In genomic region chr1:175794668-175795067, GRCm38 (mm10) we compare ENCODE assay signal across 31 mouse cellular contexts.
DNase-seq lines count a peak whose midpoint lies in the region; ATAC-seq and TF ChIP-seq lines count a peak whose summit lies in the region.
"Had no signal": no experiment of that assay in that cellular context is flagged by ENCODE, and none has a peak within 500 bp of the region (broad histone marks: within the 10 kb centered on the region; RNA-seq: fewer than 3 reads in every experiment).

No protein-coding gene starts in this region.

- H3K27ac ChIP-seq in heart, adult 2 months = peak overlapping the region; percentile 49
- H3K27ac ChIP-seq in heart, embryonic 11.5 days (ENCODE audit: low read depth, low read length) = no peak overlapping the region
- peak overlapping the region; percentile 45; the same call in 1 of the 2 replicates for H3K27ac ChIP-seq in kidney, adult 2 months (ENCODE audit: insufficient read depth, low read depth, low read length)
- H3K27ac ChIP-seq: embryonic facial prominence, embryonic 13.5 days; forebrain, embryonic 10.5 days; forebrain, embryonic 15.5 days; gastrocnemius, adult 2 months; hindbrain, embryonic 12.5 days; hindbrain, postnatal 0 days; intestine, embryonic 15.5 days; left cerebral cortex, adult 2 months; limb, embryonic 13.5 days; macrophage; midbrain, embryonic 13.5 days; neural tube, embryonic 13.5 days; stomach, postnatal 0 days had no signal

- no peak for TF ChIP-seq POLR2A in heart, adult 2 months (IDR thresholded peaks at IDR 0.05; ENCODE audit: insufficient read depth, low read depth, low read length)
- TF ChIP-seq POLR2A in kidney, adult 2 months (IDR thresholded peaks at IDR 0.05; ENCODE audit: low read depth, low read length) = no peak

- peaks cover 3% of the 10 kb centered on the region; the same call in 1 of the 2 replicates for H3K36me3 ChIP-seq in heart, adult 2 months (ENCODE audit: control insufficient read depth, insufficient read depth, low read length)
- H3K36me3 ChIP-seq in heart, embryonic 11.5 days (ENCODE audit: control insufficient read depth, insufficient read depth, low read length) = no peaks in the 10 kb centered on the region
- H3K36me3 ChIP-seq in kidney, adult 2 months (ENCODE audit: control insufficient read depth, insufficient read depth, low read length) = no peaks in the 10 kb centered on the region
- H3K36me3 ChIP-seq: embryonic facial prominence, embryonic 13.5 days; forebrain, embryonic 10.5 days; forebrain, embryonic 15.5 days; heart, embryonic 12.5 days; hindbrain, embryonic 12.5 days; intestine, embryonic 15.5 days; limb, embryonic 13.5 days; midbrain, embryonic 13.5 days; neural tube, embryonic 13.5 days had no signal

- H3K79me2 ChIP-seq in heart, adult 2 months (replicated peaks; ENCODE audit: control insufficient read depth, insufficient read depth, low read length) = no peaks in the 10 kb centered on the region

- no peak overlapping the region for H3K4me3 ChIP-seq in heart, adult 2 months
- H3K4me3 ChIP-seq in heart, embryonic 11.5 days (ENCODE audit: low read depth, low read length) = no peak overlapping the region
- H3K4me3 ChIP-seq in kidney, adult 2 months (ENCODE audit: insufficient read depth, low read depth, low read length) = no peak overlapping the region
- H3K4me3 ChIP-seq: embryonic facial prominence, embryonic 13.5 days; forebrain, embryonic 10.5 days; forebrain, embryonic 15.5 days; gastrocnemius, adult 2 months; heart, embryonic 12.5 days; hindbrain, embryonic 12.5 days; intestine, embryonic 15.5 days; left cerebral cortex, adult 2 months; limb, embryonic 13.5 days; midbrain, embryonic 13.5 days; neural tube, embryonic 13.5 days had no signal

- no peaks in the 10 kb centered on the region for H3K27me3 ChIP-seq in heart, adult 2 months (ENCODE audit: control insufficient read depth, insufficient read depth, low read length)
- H3K27me3 ChIP-seq in heart, embryonic 11.5 days (ENCODE audit: control insufficient read depth, insufficient read depth, low read length) = no peaks in the 10 kb centered on the region
- H3K27me3 ChIP-seq in kidney, adult 2 months (replicated peaks; ENCODE audit: control insufficient read depth, insufficient read depth, low read length) = no peaks in the 10 kb centered on the region
- H3K27me3 ChIP-seq: embryonic facial prominence, embryonic 13.5 days; forebrain, embryonic 15.5 days; heart, embryonic 12.5 days; hindbrain, embryonic 12.5 days; intestine, embryonic 15.5 days; limb, embryonic 13.5 days; midbrain, embryonic 13.5 days; neural tube, embryonic 13.5 days had no signal

- intact Hi-C loops in heart, adult 2 months (cut with DNase I) = no loop called here

- ATAC-seq in heart, embryonic 11.5 days (replicated peaks; ENCODE audit: insufficient number of reproducible peaks, low FRiP score, low TSS enrichment) = no peak
- ATAC-seq: forebrain, embryonic 15.5 days; hindbrain, postnatal 0 days; intestine, embryonic 15.5 days; midbrain, embryonic 13.5 days; Patski had no signal

- TF ChIP-seq CTCF in heart, adult 2 months (IDR thresholded peaks at IDR 0.05) = no peak
- TF ChIP-seq CTCF in kidney, adult 2 months (conservative IDR thresholded peaks at IDR 0.05; ENCODE audit: insufficient read depth, insufficient read length, low read depth, low read length) = no peak

- WGBS in heart, adult 2 months = 33% methylated on average over 2 of the region's 2 CpGs
- 82% methylated on average over 2 of the region's 2 CpGs for WGBS in heart, embryonic 11.5 days (ENCODE audit: insufficient replicate concordance)
- 68% methylated on average over 2 of the region's 2 CpGs for WGBS in kidney, adult 2 months

- no peak for TF ChIP-seq EP300 in heart, adult 2 months (IDR thresholded peaks at IDR 0.05; ENCODE audit: insufficient read depth, low read depth, low read length)

- DNase-seq in heart, adult 2 months = no peak
- DNase-seq in kidney, adult 2 months = peak; percentile 84
- no peak for DNase-seq in kidney, adult 18-20 months
- DNase-seq in lung, postnatal 10 days = peak; percentile 30
- no peak for DNase-seq in lung, adult 18-20 months
- peak; percentile 46 for DNase-seq in kidney, postnatal 14 days
- DNase-seq in layer of hippocampus, adult 9-10 months (ENCODE audit: low spot score) = no peak
- DNase-seq: adrenal gland, postnatal 14 days; cerebellum, adult 18-20 months; cerebellum, postnatal 10 days; gastrocnemius, adult 2 months; gastrocnemius, postnatal 36 days; right cerebral cortex, postnatal 4 days; thymus, adult 18-20 months; thymus, postnatal 25 days had no signal

- H3K4me2 ChIP-seq in heart, embryonic 11.5 days = no peak overlapping the region
- H3K4me2 ChIP-seq: embryonic facial prominence, embryonic 13.5 days; forebrain, embryonic 15.5 days; heart, embryonic 12.5 days; hindbrain, embryonic 12.5 days; intestine, embryonic 15.5 days; limb, embryonic 13.5 days; liver, embryonic 11.5 days; midbrain, embryonic 13.5 days; neural tube, embryonic 13.5 days had no signal

- H3K9me3 ChIP-seq in heart, embryonic 11.5 days (replicated peaks; ENCODE audit: control insufficient read depth, low read length) = no peaks in the 10 kb centered on the region
- H3K9me3 ChIP-seq: embryonic facial prominence, embryonic 13.5 days; forebrain, embryonic 10.5 days; forebrain, embryonic 15.5 days; heart, embryonic 12.5 days; hindbrain, embryonic 12.5 days; intestine, embryonic 15.5 days; limb, embryonic 13.5 days; midbrain, embryonic 13.5 days; neural tube, embryonic 13.5 days had no signal

- peaks cover 1% of the 10 kb centered on the region; the same call in 1 of the 2 replicates for H3K4me1 ChIP-seq in heart, adult 2 months (ENCODE audit: control insufficient read depth, insufficient read depth, low read length)
- H3K4me1 ChIP-seq in heart, embryonic 11.5 days (ENCODE audit: control insufficient read depth, insufficient read depth, low read length) = no peaks in the 10 kb centered on the region
- no peaks in the 10 kb centered on the region for H3K4me1 ChIP-seq in kidney, adult 2 months (ENCODE audit: control insufficient read depth, insufficient read depth, low read length)
- H3K4me1 ChIP-seq: embryonic facial prominence, embryonic 13.5 days; forebrain, embryonic 15.5 days; heart, embryonic 12.5 days; hindbrain, embryonic 12.5 days; intestine, embryonic 15.5 days; limb, embryonic 13.5 days; midbrain, embryonic 13.5 days; neural tube, embryonic 13.5 days had no signal

- H3K9ac ChIP-seq in heart, adult 2 months (ENCODE audit: low read depth, low read length) = no peak overlapping the region
- H3K9ac ChIP-seq in heart, embryonic 11.5 days (ENCODE audit: low read depth, low read length) = no peak overlapping the region
- H3K9ac ChIP-seq: embryonic facial prominence, embryonic 13.5 days; forebrain, embryonic 15.5 days; heart, embryonic 12.5 days; hindbrain, embryonic 12.5 days; intestine, embryonic 15.5 days; limb, embryonic 13.5 days; midbrain, embryonic 13.5 days; neural tube, embryonic 13.5 days had no signal

Comparison
In these comparisons a context has a peak if more than half of its experiments do, and no peak if none do; other contexts are left out.
1. DNase-seq: peak in kidney, adult 2 months (single experiment), lung, postnatal 10 days (single experiment) and kidney, postnatal 14 days (single experiment); none in heart, adult 2 months (0 of 2), kidney, adult 18-20 months (single experiment), lung, adult 18-20 months (0 of 2) and layer of hippocampus, adult 9-10 months (single experiment).